Mouse (Mus musculus) heart, adult 2 months (tissue): ENCODE measurements at regions not wholly inside any gene's neighbourhood (a gene's known extent, or its start where the extent isn't known, plus 50 kb on each side); places are given as distances from the start of the nearest gene placed in this dataset.

ENCODE experiments used
- CTCF ChIP-seq: fragments of 200-600 bp; IDR thresholded peaks from 2 replicates; pipeline ENCODE4 v1.8.1; 2022; ENCODE audit warnings: antibody characterized with exemption, mild to moderate bottlenecking, moderate library complexity
- EP300 ChIP-seq: fragments of 200-500 bp; IDR thresholded peaks from 2 replicates; pipeline ENCODE4 v1.6.1; 2011; ENCODE audit warnings: low read depth, low read length, control low read depth; ENCODE audit not compliant: insufficient read depth
- POLR2A ChIP-seq: fragments of 200-500 bp; IDR thresholded peaks from 2 replicates; pipeline ENCODE4 v1.6.1; 2011; ENCODE audit warnings: mild to moderate bottlenecking, low read depth, low read length, control low read depth; ENCODE audit not compliant: insufficient read depth

- TF ChIP-seq CTCF (no peak), EP300 (no peak), POLR2A (no peak)
Observed at GRCm38 (mm10) chr13:118981196-118981810, 311.7 kb downstream of the Fgf10 start.
